Mouse (Mus musculus) mesoderm, embryonic 11.5 days (tissue): Measurements from ENCODE around the gene Nptxr.

Source experiments
- DNase-seq: peaks from one replicate; pipeline ENCODE4 v3.0.0-alpha.2; 2012; ENCODE audit warnings: low read depth, low spot score

Nptxr gene

GRCm38 (mm10) chr15:79790905-79791304 lies 13.7 kb downstream of the Nptxr start:
- no peak for DNase-seq

- no peak for DNase-seq
Measured at GRCm38 (mm10) chr15:79790111-79790510, 14.5 kb downstream of the Nptxr start.

GRCm38 (mm10) chr15:79787815-79788214 lies 16.8 kb downstream of the Nptxr start:
- DNase-seq, result no peak

GRCm38 (mm10) chr15:79785056-79785455 lies 19.5 kb downstream of the Nptxr start:
- DNase-seq, result no peak

- DNase-seq, result no peak
Measured at GRCm38 (mm10) chr15:79777749-79778148, 26.8 kb downstream of the Nptxr start, which contains the start of gene Dnal4. Dnal4 (minus strand) TSS chr15:79777849.

- DNase-seq, result no peak
Measured at GRCm38 (mm10) chr15:79775662-79776061, 28.9 kb downstream of the Nptxr start.

GRCm38 (mm10) chr15:79774117-79775027 lies 30.2 kb downstream of the Nptxr start:
- DNase-seq, result peak; percentile 98

GRCm38 (mm10) chr15:79770629-79771240 lies 33.8 kb downstream of the Nptxr start:
- no peak for DNase-seq

- DNase-seq, result no peak
Measured at GRCm38 (mm10) chr15:79768302-79768701, 36.3 kb downstream of the Nptxr start.

GRCm38 (mm10) chr15:79767327-79767961 lies 37.1 kb downstream of the Nptxr start:
- no peak for DNase-seq

GRCm38 (mm10) chr15:79766586-79767071 lies 37.9 kb downstream of the Nptxr start:
- DNase-seq, result no peak

- no peak for DNase-seq
Measured at GRCm38 (mm10) chr15:79766168-79766567, 38.4 kb downstream of the Nptxr start.

- no peak for DNase-seq
Measured at GRCm38 (mm10) chr15:79765361-79765760, 39.2 kb downstream of the Nptxr start.

- no peak for DNase-seq
Measured at GRCm38 (mm10) chr15:79764539-79765267, 39.9 kb downstream of the Nptxr start.

- DNase-seq, result no peak
Measured at GRCm38 (mm10) chr15:79763601-79764246, 40.8 kb downstream of the Nptxr start.

- no peak for DNase-seq
Measured at GRCm38 (mm10) chr15:79763001-79763400, 41.6 kb downstream of the Nptxr start.

GRCm38 (mm10) chr15:79760956-79761355 lies 43.6 kb downstream of the Nptxr start:
- DNase-seq, result no peak

- no peak for DNase-seq
Measured at GRCm38 (mm10) chr15:79757118-79757517, 47.4 kb downstream of the Nptxr start.

GRCm38 (mm10) chr15:79755977-79756625 lies 48.5 kb downstream of the Nptxr start:
- no peak for DNase-seq

- DNase-seq, result no peak
Measured at GRCm38 (mm10) chr15:79755176-79755575, 49.4 kb downstream of the Nptxr start.
